Mouse (Mus musculus) stomach, postnatal 0 days (tissue): ENCODE results near the gene Gpr179.

ENCODE experiments used
- CTCF ChIP-seq: IDR thresholded peaks from 2 replicates; pipeline ENCODE4 v1.5.1; 2016; ENCODE audit warnings: antibody characterized with exemption, low read depth, mild to moderate bottlenecking, moderate library complexity
- EP300 ChIP-seq: optimal IDR thresholded peaks from 2 replicates; pipeline ENCODE3; 2016; ENCODE audit warnings: antibody characterized with exemption

- no peak for TF ChIP-seq EP300
- no peak for TF ChIP-seq CTCF
Observed at GRCm38 (mm10) chr11:97383764-97384163, 31.9 kb upstream of the Gpr179 start.
